Mouse (Mus musculus): Measurements from ENCODE around the gene C130032M10Rik. TPM values are rescaled to one million over a fixed set of nuclear protein-coding genes. Genes with fewer than 3 reads are reported as not detected.
A peak's percentile ranks its signal among the peaks of the same experiment; 100 is the strongest.

Gene C130032M10Rik
- polyA plus RNA-seq, 1 experiment from 2014 or later: not detected

- no peak for ATAC-seq (ENCODE audit: insufficient number of reproducible peaks, insufficient read depth, low FRiP score, low read depth)
- WGBS: 25% methylated on average over 7 of the region's 7 CpGs
- no peaks in the 10 kb centered on the region for H3K36me3 ChIP-seq (ENCODE audit: control insufficient read depth, insufficient read depth, low read length)
- peak overlapping the region; percentile 92 for H3K4me2 ChIP-seq (replicated peaks; ENCODE audit: low read depth, low read length)
- H3K9ac ChIP-seq (replicated peaks; ENCODE audit: low read depth, low read length): no peak overlapping the region
- peaks cover 13% of the 10 kb centered on the region; the same call in 1 of the 2 replicates for H3K4me1 ChIP-seq (ENCODE audit: control insufficient read depth, insufficient read depth, low read length)
- H3K27ac ChIP-seq (ENCODE audit: low read length): no peak overlapping the region
- peaks cover 4% of the 10 kb centered on the region; the same call in 1 of the 2 replicates for H3K27me3 ChIP-seq (ENCODE audit: control insufficient read depth, insufficient read depth, low read length)
- no peaks in the 10 kb centered on the region for H3K9me3 ChIP-seq (ENCODE audit: control insufficient read depth, low read depth, low read length)
- H3K4me3 ChIP-seq (ENCODE audit: low read depth, low read length): peak overlapping the region; percentile 59
Measured at GRCm38 (mm10) chr9:114560141-114560540, 44.6 kb downstream of the C130032M10Rik start.

GRCm38 (mm10) chr9:114560771-114561670 is 45.5 kb downstream of the C130032M10Rik start:
- peaks cover 4% of the 10 kb centered on the region; the same call in 1 of the 2 replicates for H3K27me3 ChIP-seq (ENCODE audit: control insufficient read depth, insufficient read depth, low read length)
- WGBS: 4% methylated on average over 36 of the region's 36 CpGs
- no peaks in the 10 kb centered on the region for H3K36me3 ChIP-seq (ENCODE audit: control insufficient read depth, insufficient read depth, low read length)
- H3K4me2 ChIP-seq (replicated peaks; ENCODE audit: low read depth, low read length): peak overlapping the region; percentile 92
- peak overlapping the region; percentile 59 for H3K4me3 ChIP-seq (ENCODE audit: low read depth, low read length)
- ATAC-seq (ENCODE audit: insufficient number of reproducible peaks, insufficient read depth, low FRiP score, low read depth): no peak
- peak overlapping the region; percentile 67; the same call in 1 of the 2 replicates for H3K9ac ChIP-seq (replicated peaks; ENCODE audit: low read depth, low read length)
- H3K4me1 ChIP-seq (ENCODE audit: control insufficient read depth, insufficient read depth, low read length): peaks cover 13% of the 10 kb centered on the region; the same call in 1 of the 2 replicates
- no peak overlapping the region for H3K27ac ChIP-seq (ENCODE audit: low read length)
- H3K9me3 ChIP-seq (ENCODE audit: control insufficient read depth, low read depth, low read length): no peaks in the 10 kb centered on the region

- peaks cover 13% of the 10 kb centered on the region; the same call in 1 of the 2 replicates for H3K4me1 ChIP-seq (ENCODE audit: control insufficient read depth, insufficient read depth, low read length)
- H3K4me3 ChIP-seq (ENCODE audit: low read depth, low read length): peak overlapping the region; percentile 59
- H3K9me3 ChIP-seq (ENCODE audit: control insufficient read depth, low read depth, low read length): no peaks in the 10 kb centered on the region
- WGBS: 4% methylated on average over 12 of the region's 12 CpGs
- H3K9ac ChIP-seq (replicated peaks; ENCODE audit: low read depth, low read length): peak overlapping the region; percentile 67
- H3K27ac ChIP-seq (ENCODE audit: low read length): no peak overlapping the region
- H3K36me3 ChIP-seq (ENCODE audit: control insufficient read depth, insufficient read depth, low read length): no peaks in the 10 kb centered on the region
- ATAC-seq (ENCODE audit: insufficient number of reproducible peaks, insufficient read depth, low FRiP score, low read depth): no peak
- H3K27me3 ChIP-seq (ENCODE audit: control insufficient read depth, insufficient read depth, low read length): peaks cover 4% of the 10 kb centered on the region; the same call in 1 of the 2 replicates
- H3K4me2 ChIP-seq (replicated peaks; ENCODE audit: low read depth, low read length): peak overlapping the region; percentile 92
Measured at GRCm38 (mm10) chr9:114561671-114561971, 46.1 kb downstream of the C130032M10Rik start.

GRCm38 (mm10) chr9:114562031-114562918 is 46.8 kb downstream of the C130032M10Rik start:
- Histone ChIP-seq H3K27ac (ENCODE audit: low read length) (peak overlapping the region; percentile 93), H3K9me3 (ENCODE audit: control insufficient read depth, low read depth, low read length) (no peaks in the 10 kb centered on the region), H3K9ac (replicated peaks; ENCODE audit: low read depth, low read length) (peak overlapping the region; percentile 67), H3K36me3 (ENCODE audit: control insufficient read depth, insufficient read depth, low read length) (no peaks in the 10 kb centered on the region), H3K4me3 (ENCODE audit: low read depth, low read length) (peak overlapping the region; percentile 59), H3K4me1 (ENCODE audit: control insufficient read depth, insufficient read depth, low read length) (peaks cover 9% of the 10 kb centered on the region; the same call in 1 of the 2 replicates), H3K4me2 (replicated peaks; ENCODE audit: low read depth, low read length) (peak overlapping the region; percentile 92), H3K27me3 (ENCODE audit: control insufficient read depth, insufficient read depth, low read length) (peaks cover 4% of the 10 kb centered on the region; the same call in 1 of the 2 replicates)
- under 1% methylated on average over 84 of the region's 101 CpGs for WGBS
- no peak for ATAC-seq (ENCODE audit: insufficient number of reproducible peaks, insufficient read depth, low FRiP score, low read depth)

- Histone ChIP-seq H3K9ac (replicated peaks; ENCODE audit: low read depth, low read length) (peak overlapping the region; percentile 67), H3K27me3 (ENCODE audit: control insufficient read depth, insufficient read depth, low read length) (peaks cover 4% of the 10 kb centered on the region; the same call in 1 of the 2 replicates), H3K4me1 (ENCODE audit: control insufficient read depth, insufficient read depth, low read length) (peaks cover 9% of the 10 kb centered on the region; the same call in 1 of the 2 replicates), H3K9me3 (ENCODE audit: control insufficient read depth, low read depth, low read length) (no peaks in the 10 kb centered on the region), H3K27ac (ENCODE audit: low read length) (peak overlapping the region; percentile 93), H3K4me3 (ENCODE audit: low read depth, low read length) (peak overlapping the region; percentile 59), H3K4me2 (replicated peaks; ENCODE audit: low read depth, low read length) (peak overlapping the region; percentile 92), H3K36me3 (ENCODE audit: control insufficient read depth, insufficient read depth, low read length) (no peaks in the 10 kb centered on the region)
- ATAC-seq (ENCODE audit: insufficient number of reproducible peaks, insufficient read depth, low FRiP score, low read depth): no peak
- WGBS: under 1% methylated on average over 98 of the region's 122 CpGs
Measured at GRCm38 (mm10) chr9:114562919-114563751, 47.6 kb downstream of the C130032M10Rik start.

- H3K9me3 ChIP-seq (ENCODE audit: control insufficient read depth, low read depth, low read length): no peaks in the 10 kb centered on the region
- peak; percentile 51 for ATAC-seq (ENCODE audit: insufficient number of reproducible peaks, insufficient read depth, low FRiP score, low read depth)
- peaks cover 4% of the 10 kb centered on the region; the same call in 1 of the 2 replicates for H3K27me3 ChIP-seq (ENCODE audit: control insufficient read depth, insufficient read depth, low read length)
- no peaks in the 10 kb centered on the region for H3K36me3 ChIP-seq (ENCODE audit: control insufficient read depth, insufficient read depth, low read length)
- H3K9ac ChIP-seq (replicated peaks; ENCODE audit: low read depth, low read length): peak within 1 kb of the TSS; percentile 67
- H3K4me2 ChIP-seq (replicated peaks; ENCODE audit: low read depth, low read length): peak within 1 kb of the TSS; percentile 92
- H3K27ac ChIP-seq (ENCODE audit: low read length): peak within 1 kb of the TSS; percentile 93
- WGBS: under 1% methylated on average over 77 of the region's 91 CpGs
- H3K4me1 ChIP-seq (ENCODE audit: control insufficient read depth, insufficient read depth, low read length): peaks cover 9% of the 10 kb centered on the region; the same call in 1 of the 2 replicates
- peak within 1 kb of the TSS; percentile 59 for H3K4me3 ChIP-seq (ENCODE audit: low read depth, low read length)
Measured at GRCm38 (mm10) chr9:114563761-114564606, 48.5 kb downstream of the C130032M10Rik start, which contains the start of gene Trim71. Trim71 (minus strand) TSS chr9:114564369.

- H3K4me2 ChIP-seq (replicated peaks; ENCODE audit: low read depth, low read length): peak overlapping the region; percentile 92
- H3K9ac ChIP-seq (replicated peaks; ENCODE audit: low read depth, low read length): peak overlapping the region; percentile 67; the same call in 1 of the 2 replicates
- peaks cover 4% of the 10 kb centered on the region; the same call in 1 of the 2 replicates for H3K27me3 ChIP-seq (ENCODE audit: control insufficient read depth, insufficient read depth, low read length)
- no peaks in the 10 kb centered on the region for H3K36me3 ChIP-seq (ENCODE audit: control insufficient read depth, insufficient read depth, low read length)
- H3K4me1 ChIP-seq (ENCODE audit: control insufficient read depth, insufficient read depth, low read length): peaks cover 9% of the 10 kb centered on the region; the same call in 1 of the 2 replicates
- peak overlapping the region; percentile 59 for H3K4me3 ChIP-seq (ENCODE audit: low read depth, low read length)
- WGBS: 3% methylated on average over 10 of the region's 10 CpGs
- peak overlapping the region; percentile 93; the same call in 1 of the 2 replicates for H3K27ac ChIP-seq (ENCODE audit: low read length)
- ATAC-seq (ENCODE audit: insufficient number of reproducible peaks, insufficient read depth, low FRiP score, low read depth): no peak
- no peaks in the 10 kb centered on the region for H3K9me3 ChIP-seq (ENCODE audit: control insufficient read depth, low read depth, low read length)
Measured at GRCm38 (mm10) chr9:114564667-114565066, 49.2 kb downstream of the C130032M10Rik start.

Measured in stomach, embryonic 14.5 days (tissue).